Mouse (Mus musculus): ENCODE results near the gene Zbtb3.
"Not testable (repeated sequence)": the region's sequence is repeated elsewhere in the genome, so short reads cannot be mapped to it uniquely, and the experiment has no call there.

The Zbtb3 gene

DNA sequence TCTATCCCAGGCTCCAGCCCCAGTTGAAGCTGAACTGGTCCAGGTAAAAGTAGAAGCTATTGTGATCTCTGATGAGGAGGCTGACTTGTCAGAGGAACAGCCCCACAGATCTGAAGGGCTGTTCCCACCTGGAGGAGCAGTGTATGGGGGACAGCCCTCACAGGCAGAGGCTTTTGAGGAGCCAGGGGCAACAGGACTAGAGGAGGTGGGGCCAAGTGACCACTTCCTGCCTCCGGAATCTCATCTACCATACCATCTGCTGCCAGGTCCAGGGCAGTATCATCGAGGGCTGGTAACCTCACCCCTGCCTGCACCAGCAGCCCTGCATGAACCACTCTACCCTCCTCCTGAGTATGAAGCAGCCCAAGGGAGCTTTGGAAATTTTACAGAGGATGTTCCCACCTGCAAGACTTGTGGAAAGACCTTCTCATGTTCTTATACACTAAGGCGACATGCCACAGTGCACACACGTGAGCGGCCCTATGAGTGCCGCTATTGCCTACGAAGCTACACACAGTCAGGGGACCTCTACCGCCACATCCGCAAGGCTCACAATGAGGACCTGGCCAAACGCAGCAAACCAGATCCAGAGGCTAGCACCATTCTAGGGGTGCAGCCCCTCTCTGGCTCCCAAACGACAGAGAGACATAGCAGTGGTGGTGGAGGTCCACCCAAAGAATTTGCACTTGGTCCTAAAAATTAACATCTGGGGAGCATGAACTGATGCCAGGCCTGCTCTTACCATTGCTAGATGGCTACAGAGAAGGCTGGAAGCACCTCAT is 1.7 kb downstream of the Zbtb3 start:
- no peak for DNase-seq (ENCODE audit: low spot score)

- DNase-seq (ENCODE audit: low spot score), result no peak
Measured at GRCm38 (mm10) chr19:8806810-8807209, 4.5 kb downstream of the Zbtb3 start.

- DNase-seq (ENCODE audit: low spot score), result no peak
Measured at GRCm38 (mm10) chr19:8815812-8816211, 13.5 kb downstream of the Zbtb3 start.

- no peak for DNase-seq (ENCODE audit: low spot score)
Measured at GRCm38 (mm10) chr19:8817001-8817400, 14.6 kb downstream of the Zbtb3 start.

DNA sequence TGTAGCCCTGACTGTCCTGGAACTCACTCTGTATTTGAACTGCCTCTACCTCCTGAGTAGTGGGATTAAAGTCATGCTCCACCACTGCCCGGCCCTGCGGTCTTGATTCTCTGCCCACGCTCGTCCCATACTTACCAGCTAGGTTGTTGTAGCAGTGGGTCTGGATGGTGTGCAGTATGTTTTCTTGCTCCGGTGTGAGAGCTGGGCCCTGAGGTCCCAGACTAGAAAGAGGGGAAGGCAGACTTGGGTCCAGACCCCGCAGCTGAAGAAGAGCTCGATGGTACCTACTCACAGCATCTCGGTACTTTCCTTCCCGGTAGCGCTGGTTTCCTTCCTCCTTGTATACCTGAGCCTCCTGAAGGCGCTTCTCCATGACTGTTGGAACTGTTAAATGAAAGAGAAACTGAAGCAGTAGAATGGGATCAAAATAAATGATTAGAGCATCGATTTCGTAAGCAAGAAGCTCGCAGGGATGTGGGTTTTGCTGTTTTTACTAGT is 16.0 kb downstream of the Zbtb3 start:
- no peak for DNase-seq (ENCODE audit: low spot score)

DNA sequence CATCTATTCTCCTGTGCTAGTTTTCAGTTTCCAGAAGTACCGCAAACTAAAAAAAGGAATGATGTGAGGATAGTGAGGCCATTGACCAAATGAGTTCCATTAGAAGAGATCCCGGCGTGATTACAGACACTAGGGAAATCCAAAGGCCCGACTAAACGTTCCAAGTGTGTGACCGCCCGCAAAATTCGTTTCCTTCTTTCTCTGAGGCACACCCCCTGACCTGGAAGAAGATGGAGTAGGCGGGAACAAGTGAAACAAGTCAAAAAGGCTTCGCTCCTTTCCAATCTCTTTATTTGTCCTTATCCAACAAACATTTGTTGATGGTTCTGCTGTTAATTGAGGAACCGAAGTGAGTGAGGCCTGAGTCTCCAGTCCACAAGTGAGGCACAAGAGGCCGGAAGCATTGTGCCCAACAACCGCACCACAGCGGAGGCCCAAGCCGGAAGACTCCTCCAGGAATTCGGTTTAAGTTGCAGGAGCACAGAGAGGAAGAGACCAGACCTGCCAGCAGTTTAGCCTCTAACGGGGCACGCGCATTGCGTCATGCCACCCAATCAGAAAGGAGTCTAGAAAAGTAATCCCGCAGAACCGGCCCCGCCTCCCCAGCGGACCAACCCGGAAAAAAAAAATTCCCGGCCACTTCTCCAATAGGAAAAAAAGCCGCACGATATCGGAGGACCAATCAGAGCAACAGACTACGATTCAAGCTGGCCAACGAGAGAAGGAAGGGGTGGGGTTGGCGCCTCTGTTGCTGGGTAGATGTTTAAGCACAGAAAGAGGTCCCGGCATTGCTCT is 16.6 kb downstream of the Zbtb3 start, which contains the start of gene Ttc9c:
Ttc9c (minus strand) TSS at position 533 of the 795 bp plus-strand sequence.
- DNase-seq (ENCODE audit: low spot score), result peak; percentile 88

- DNase-seq (ENCODE audit: low spot score), result peak; percentile 100
Measured at GRCm38 (mm10) chr19:8819596-8820423, 17.5 kb downstream of the Zbtb3 start, which contains the start of gene Hnrnpul2. Gene Hnrnpul2, plus strand, starts transcription at chr19:8820010.

DNA sequence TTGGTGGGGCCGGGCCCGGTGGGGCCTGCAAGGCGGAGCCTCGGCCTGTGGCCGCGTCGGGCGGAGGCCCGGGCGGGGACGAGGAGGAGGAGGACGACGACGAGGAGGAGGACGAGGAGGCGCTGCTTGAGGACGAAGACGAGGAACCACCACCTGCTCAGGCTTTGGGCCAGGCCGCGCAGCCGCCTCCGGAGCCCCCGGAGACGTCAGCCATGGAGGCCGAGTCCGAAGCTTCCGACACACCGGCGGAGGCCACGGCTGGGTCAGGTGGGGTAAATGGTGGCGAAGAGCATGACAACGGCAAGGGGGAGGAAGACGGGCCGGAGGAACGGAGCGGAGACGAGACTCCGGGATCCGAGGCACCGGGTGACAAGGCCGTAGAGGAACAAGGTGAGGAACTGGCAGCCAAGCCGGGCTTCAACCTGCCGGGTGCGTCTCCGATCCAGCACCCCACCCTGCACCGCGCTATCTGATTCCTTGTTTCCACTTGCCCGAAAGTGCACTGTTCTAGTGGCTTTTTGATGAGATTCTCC is 18.1 kb downstream of the Zbtb3 start:
- DNase-seq (ENCODE audit: low spot score), result no peak

DNA sequence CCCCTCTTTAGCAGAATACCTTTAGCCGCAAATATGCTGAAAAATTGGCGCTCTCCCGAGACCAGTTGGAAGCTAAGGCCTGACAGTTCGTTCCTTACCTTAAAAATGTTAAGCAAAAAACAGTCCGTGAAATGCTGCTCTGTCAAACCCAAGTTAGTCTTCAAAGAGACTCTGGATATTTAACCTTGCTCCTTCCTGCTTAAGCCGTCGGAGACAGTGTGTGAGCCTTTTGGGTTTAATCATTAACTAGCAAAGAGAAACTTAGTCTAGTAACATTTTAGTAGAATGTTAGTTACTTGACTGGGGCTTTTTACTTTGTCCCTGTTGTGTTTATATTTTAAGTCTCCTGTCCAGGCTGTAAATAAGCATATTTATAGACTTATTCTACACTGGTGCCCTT is 18.8 kb downstream of the Zbtb3 start:
- no peak for DNase-seq (ENCODE audit: low spot score)

- no peak for DNase-seq (ENCODE audit: low spot score)
Measured at GRCm38 (mm10) chr19:8822696-8823095, 20.3 kb downstream of the Zbtb3 start.

- no peak for DNase-seq (ENCODE audit: low spot score)
Measured at GRCm38 (mm10) chr19:8829660-8830059, 27.3 kb downstream of the Zbtb3 start, which contains the start of gene AC129217.1. Gene AC129217.1, plus strand, starts transcription at chr19:8829773.

- DNase-seq (ENCODE audit: low spot score), result no peak
Measured at GRCm38 (mm10) chr19:8830664-8831063, 28.3 kb downstream of the Zbtb3 start.

DNA sequence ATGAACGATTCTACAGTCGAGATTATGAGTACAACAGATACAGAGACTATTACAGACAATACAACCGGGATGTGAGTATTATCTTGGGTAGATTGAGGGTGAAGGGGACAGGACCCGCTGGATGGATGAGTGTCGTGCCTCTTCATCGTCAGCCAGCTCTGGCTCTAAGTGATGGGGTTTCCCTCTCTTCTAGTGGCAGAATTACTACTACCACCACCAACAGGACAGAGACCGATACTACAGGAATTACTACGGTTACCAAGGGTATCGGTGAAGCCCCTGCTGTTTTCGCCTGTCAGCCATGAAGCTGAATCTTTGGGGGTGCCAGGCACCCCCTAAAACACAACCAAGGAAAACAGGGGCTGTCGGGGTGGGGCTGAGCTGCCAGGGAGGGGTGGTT is 28.9 kb downstream of the Zbtb3 start:
- no peak for DNase-seq (ENCODE audit: low spot score)

GRCm38 (mm10) chr19:8832971-8833370 is 30.6 kb downstream of the Zbtb3 start:
- no peak for DNase-seq (ENCODE audit: low spot score)

DNA sequence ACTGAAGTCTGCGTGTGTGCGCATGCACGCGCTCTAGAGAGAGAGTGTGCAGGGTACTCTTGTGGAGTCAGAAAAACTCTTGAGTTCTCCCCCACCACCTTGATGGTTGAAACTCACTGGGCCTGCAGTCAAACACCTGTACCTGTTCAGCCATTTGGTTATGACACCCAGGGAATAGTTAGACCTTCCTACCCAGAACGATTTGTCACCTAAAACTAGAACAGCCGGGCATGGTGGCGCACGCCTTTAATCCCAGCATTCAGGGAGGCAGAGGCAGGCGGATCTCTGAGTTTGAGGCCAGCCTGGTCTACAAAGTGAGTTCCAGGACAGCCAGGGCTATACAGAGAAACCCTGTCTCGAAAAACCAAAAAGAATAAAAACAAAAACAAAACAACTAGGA is 34.0 kb downstream of the Zbtb3 start:
- DNase-seq (ENCODE audit: low spot score), result not testable (repeated sequence)

- peak; percentile 82 for DNase-seq (ENCODE audit: low spot score)
Measured at GRCm38 (mm10) chr19:8837251-8837791, 35.0 kb downstream of the Zbtb3 start, which contains the start of gene Bscl2. Gene Bscl2, plus strand, starts transcription at chr19:8837467.

DNA sequence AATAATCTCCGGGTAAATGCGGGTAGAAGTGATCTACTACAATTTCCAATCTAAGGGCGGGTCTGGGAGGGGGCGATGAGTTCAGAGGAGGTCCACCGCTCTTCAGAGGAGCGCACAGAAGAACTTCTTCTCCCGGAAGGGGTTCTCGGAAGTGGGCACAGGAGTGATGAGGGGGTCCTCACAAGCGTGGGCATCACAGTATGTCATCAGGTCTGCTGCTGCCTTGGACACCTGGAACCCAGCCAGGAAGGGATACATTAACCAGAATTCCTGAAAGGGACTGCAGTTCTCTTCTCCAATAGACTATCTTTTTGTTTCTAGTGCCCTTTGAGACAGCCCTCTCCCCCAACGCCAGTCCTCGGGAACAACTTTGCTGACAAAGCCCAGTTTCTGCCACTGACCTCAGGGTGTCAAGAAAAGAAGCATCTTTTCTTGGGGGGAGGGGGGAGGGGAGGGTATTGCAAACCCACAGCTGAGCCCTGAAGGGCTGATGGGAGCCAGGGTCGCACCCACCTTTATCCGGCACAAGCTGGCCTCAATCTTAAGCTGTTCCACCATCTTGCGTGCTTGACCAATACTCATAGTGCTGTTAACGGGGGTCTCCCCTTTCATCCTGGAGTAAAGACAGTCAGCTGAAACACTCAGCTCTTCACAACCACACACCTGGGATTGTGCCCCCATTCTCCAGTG is 35.8 kb downstream of the Zbtb3 start:
- no peak for DNase-seq (ENCODE audit: low spot score)

DNA sequence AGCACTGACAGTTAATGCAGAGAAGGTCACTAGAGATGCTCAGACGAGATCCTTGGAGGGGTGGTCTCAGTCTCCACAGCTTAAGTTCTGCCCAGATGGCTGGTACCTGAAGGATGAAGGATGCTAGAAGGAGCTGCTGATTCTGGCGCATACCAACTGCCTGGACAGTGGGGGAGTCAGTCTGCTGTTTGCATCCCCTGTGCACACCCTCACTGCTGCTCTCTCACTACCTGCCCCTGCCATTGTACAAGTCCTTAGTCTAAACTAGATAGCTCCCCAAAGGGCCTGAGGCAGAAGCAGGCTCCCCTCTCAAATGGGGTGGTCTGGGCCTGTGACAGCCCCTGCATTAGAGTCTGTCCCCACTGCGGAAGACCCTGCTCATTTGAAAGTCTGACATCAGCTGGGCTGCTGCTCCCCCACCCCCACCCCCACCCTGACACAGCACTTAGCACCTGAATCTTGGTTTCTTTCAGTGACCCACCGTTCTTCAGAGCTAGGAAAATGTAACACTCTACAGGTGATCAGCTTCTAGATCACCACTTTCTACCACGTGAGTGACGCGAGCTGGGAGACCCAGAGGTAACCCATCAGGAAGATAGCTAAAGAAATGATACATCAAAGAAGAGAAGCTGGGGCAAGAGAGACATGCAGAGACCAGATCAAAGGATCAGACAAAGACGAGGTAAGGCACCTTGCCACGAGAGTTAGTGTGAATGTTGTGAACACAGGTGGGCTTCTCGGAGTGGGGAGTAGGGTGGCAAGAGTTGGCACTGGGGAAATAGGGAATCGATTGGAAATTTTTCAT is 37.0 kb downstream of the Zbtb3 start, which contains the start of gene Gng3:
Gng3 (minus strand) TSS at position 92 of the 805 bp plus-strand sequence.
- DNase-seq (ENCODE audit: low spot score), result no peak

- DNase-seq (ENCODE audit: low spot score), result peak; percentile 40
Measured at GRCm38 (mm10) chr19:8839908-8840791, 37.8 kb downstream of the Zbtb3 start.
